Mouse (Mus musculus) adrenal gland, postnatal 36 days (tissue): ENCODE measurements around the gene 2410004P03Rik. TPM values are rescaled to one million over a fixed set of nuclear protein-coding genes. Genes with fewer than 3 reads are reported as not detected.

Experiments
- DNase-seq, 2 experiments: peaks; one replicate each; pipeline ENCODE4 v3.0.0; 2021; ENCODE audit warnings: mixed read lengths in 1 of 2
- long read RNA-seq, 2 experiments: library from polyadenylated mRNA; stranded (forward); transcript quantifications; one replicate each; pipeline ENCODE4 v2.0.0; 2021; ENCODE audit warnings: borderline sequencing depth in 2 of 2
- total RNA-seq, 2 experiments: library from RNA; stranded (reverse); gene quantifications; 2 replicates each; pipeline ENCODE4 v1.2.3; 2021

Gene 2410004P03Rik
- not detected for total RNA-seq
- long read RNA-seq, experiment 1 = 0 reads
- long read RNA-seq, experiment 2 = 0 reads

GRCm38 (mm10) chr12:17011100-17011870 is at the start of gene 2410004P03Rik:
Gene 2410004P03Rik (minus strand): TSS chr12:17011727.
- peak; percentile 87 to 90 for DNase-seq

GRCm38 (mm10) chr12:17061183-17061722 is 49.7 kb upstream of the 2410004P03Rik start:
- DNase-seq = no peak

- no peak for DNase-seq
These were observed 47.0 kb upstream of the 2410004P03Rik start for GRCm38 (mm10) chr12:17058490-17058889.

- no peak for DNase-seq
These were observed 45.6 kb upstream of the 2410004P03Rik start for GRCm38 (mm10) chr12:17057110-17057509.

GRCm38 (mm10) chr12:17055766-17056165 is 44.2 kb upstream of the 2410004P03Rik start:
- no peak for DNase-seq

GRCm38 (mm10) chr12:17054691-17055090 is 43.2 kb upstream of the 2410004P03Rik start:
- peak in 1 of 2 experiments; percentile 9 for DNase-seq

GRCm38 (mm10) chr12:17052673-17053072 is 41.1 kb upstream of the 2410004P03Rik start:
- DNase-seq = no peak

GRCm38 (mm10) chr12:17051057-17051456 is 39.5 kb upstream of the 2410004P03Rik start:
- DNase-seq = no peak

- no peak for DNase-seq
These were observed 38.3 kb upstream of the 2410004P03Rik start for GRCm38 (mm10) chr12:17049796-17050195.

- DNase-seq = no peak
These were observed 37.6 kb upstream of the 2410004P03Rik start for GRCm38 (mm10) chr12:17048979-17049612.

GRCm38 (mm10) chr12:17043311-17043710 is 31.8 kb upstream of the 2410004P03Rik start:
- no peak for DNase-seq

- DNase-seq = no peak
These were observed 29.0 kb upstream of the 2410004P03Rik start for GRCm38 (mm10) chr12:17040567-17040966.

GRCm38 (mm10) chr12:17039415-17039814 is 27.9 kb upstream of the 2410004P03Rik start:
- DNase-seq = no peak

- no peak for DNase-seq
These were observed 26.7 kb upstream of the 2410004P03Rik start for GRCm38 (mm10) chr12:17038246-17038645.

- DNase-seq = peak in 1 of 2 experiments; percentile 8
These were observed 25.6 kb upstream of the 2410004P03Rik start for GRCm38 (mm10) chr12:17037053-17037610.

GRCm38 (mm10) chr12:17036532-17036931 is 25.0 kb upstream of the 2410004P03Rik start:
- no peak for DNase-seq

- peak; percentile 18 to 47 for DNase-seq
These were observed 23.6 kb upstream of the 2410004P03Rik start for GRCm38 (mm10) chr12:17035128-17035527.

- DNase-seq = no peak
These were observed 23.1 kb upstream of the 2410004P03Rik start for GRCm38 (mm10) chr12:17034671-17035070.

- no peak for DNase-seq
These were observed 21.9 kb upstream of the 2410004P03Rik start for GRCm38 (mm10) chr12:17033464-17033841.

- peak; percentile 79 to 85 for DNase-seq
These were observed 21.4 kb upstream of the 2410004P03Rik start for GRCm38 (mm10) chr12:17032694-17033463.

GRCm38 (mm10) chr12:17024554-17025110 is 13.1 kb upstream of the 2410004P03Rik start:
- DNase-seq = no peak

GRCm38 (mm10) chr12:17022145-17022544 is 10.6 kb upstream of the 2410004P03Rik start:
- DNase-seq = no peak
